Mouse (Mus musculus): ENCODE results near the gene Pnliprp2. TPM values are rescaled to one million over a fixed set of nuclear protein-coding genes. Genes with fewer than 3 reads are reported as not detected.

Gene Pnliprp2
- polyA plus RNA-seq, 1 experiment: 0.90 TPM

DNA sequence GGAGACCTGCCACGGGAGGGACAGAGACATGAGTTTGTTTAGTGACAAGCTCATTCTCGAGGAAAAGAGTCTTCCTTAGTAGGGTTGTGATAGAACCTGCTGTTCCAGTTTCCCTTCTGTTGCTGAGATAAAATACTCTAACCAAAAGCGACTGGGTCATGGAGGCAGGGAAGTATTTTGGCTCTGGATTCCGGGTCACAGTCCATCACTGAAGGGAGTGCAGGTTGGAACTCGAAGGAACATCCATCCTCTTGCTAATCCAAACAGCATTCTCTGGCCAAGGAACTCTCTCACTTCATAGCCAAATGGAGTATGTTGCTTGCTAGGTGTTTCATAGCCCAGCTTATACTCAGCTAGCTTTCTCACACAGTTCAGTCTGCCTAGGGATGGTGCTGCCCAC, 16.9 kb downstream of the Pnliprp2 start:
- H3K27me3 ChIP-seq (ENCODE audit: control insufficient read depth, insufficient read depth, low read length, poor library complexity, severe bottlenecking): no peaks in the 10 kb centered on the region
- no peaks in the 10 kb centered on the region for H3K36me3 ChIP-seq (ENCODE audit: control insufficient read depth, insufficient read depth, low read length, poor library complexity, severe bottlenecking)
- H3K9me3 ChIP-seq (replicated peaks; ENCODE audit: control insufficient read depth, insufficient read depth, low read length, poor library complexity, severe bottlenecking): no peaks in the 10 kb centered on the region
- TF ChIP-seq EP300 (IDR thresholded peaks at IDR 0.05; ENCODE audit: insufficient read depth, low read depth, low read length): no peak
- TF ChIP-seq POLR2A (IDR thresholded peaks at IDR 0.05; ENCODE audit: insufficient read depth, low read length): no peak
- TF ChIP-seq CTCF (IDR thresholded peaks at IDR 0.05; ENCODE audit: low read depth, low read length): no peak
- no peak overlapping the region for H3K4me3 ChIP-seq (ENCODE audit: low read depth, low read length)
- H3K9ac ChIP-seq (ENCODE audit: low read depth, poor library complexity, severe bottlenecking): no peak overlapping the region
- H3K27ac ChIP-seq (ENCODE audit: insufficient read depth, low read length): no peak overlapping the region
- H3K4me1 ChIP-seq (ENCODE audit: control insufficient read depth, insufficient read depth, low read length): no peaks in the 10 kb centered on the region

- Histone ChIP-seq H3K27ac (ENCODE audit: insufficient read depth, low read length) (no peak overlapping the region), H3K27me3 (ENCODE audit: control insufficient read depth, insufficient read depth, low read length, poor library complexity, severe bottlenecking) (no peaks in the 10 kb centered on the region), H3K36me3 (ENCODE audit: control insufficient read depth, insufficient read depth, low read length, poor library complexity, severe bottlenecking) (no peaks in the 10 kb centered on the region), H3K9ac (ENCODE audit: low read depth, poor library complexity, severe bottlenecking) (no peak overlapping the region), H3K4me3 (ENCODE audit: low read depth, low read length) (no peak overlapping the region), H3K9me3 (replicated peaks; ENCODE audit: control insufficient read depth, insufficient read depth, low read length, poor library complexity, severe bottlenecking) (no peaks in the 10 kb centered on the region), H3K4me1 (ENCODE audit: control insufficient read depth, insufficient read depth, low read length) (no peaks in the 10 kb centered on the region)
- TF ChIP-seq EP300 (IDR thresholded peaks at IDR 0.05; ENCODE audit: insufficient read depth, low read depth, low read length): no peak
- TF ChIP-seq POLR2A (IDR thresholded peaks at IDR 0.05; ENCODE audit: insufficient read depth, low read length): no peak
- TF ChIP-seq CTCF (IDR thresholded peaks at IDR 0.05; ENCODE audit: low read depth, low read length): no peak
Measured at GRCm38 (mm10) chr19:58781566-58781965, 22.0 kb downstream of the Pnliprp2 start.

- Histone ChIP-seq H3K4me3 (ENCODE audit: low read depth, low read length) (no peak overlapping the region), H3K9ac (ENCODE audit: low read depth, poor library complexity, severe bottlenecking) (no peak overlapping the region), H3K9me3 (replicated peaks; ENCODE audit: control insufficient read depth, insufficient read depth, low read length, poor library complexity, severe bottlenecking) (no peaks in the 10 kb centered on the region), H3K4me1 (ENCODE audit: control insufficient read depth, insufficient read depth, low read length) (no peaks in the 10 kb centered on the region), H3K36me3 (ENCODE audit: control insufficient read depth, insufficient read depth, low read length, poor library complexity, severe bottlenecking) (no peaks in the 10 kb centered on the region), H3K27ac (ENCODE audit: insufficient read depth, low read length) (no peak overlapping the region), H3K27me3 (ENCODE audit: control insufficient read depth, insufficient read depth, low read length, poor library complexity, severe bottlenecking) (no peaks in the 10 kb centered on the region)
- TF ChIP-seq POLR2A (IDR thresholded peaks at IDR 0.05; ENCODE audit: insufficient read depth, low read length) (no peak), EP300 (IDR thresholded peaks at IDR 0.05; ENCODE audit: insufficient read depth, low read depth, low read length) (no peak), CTCF (IDR thresholded peaks at IDR 0.05; ENCODE audit: low read depth, low read length) (no peak)
Measured at GRCm38 (mm10) chr19:58783938-58784337, 24.4 kb downstream of the Pnliprp2 start.

GRCm38 (mm10) chr19:58789194-58789593, 29.7 kb downstream of the Pnliprp2 start:
- Histone ChIP-seq H3K36me3 (ENCODE audit: control insufficient read depth, insufficient read depth, low read length, poor library complexity, severe bottlenecking) (no peaks in the 10 kb centered on the region), H3K27ac (ENCODE audit: insufficient read depth, low read length) (no peak overlapping the region), H3K4me3 (ENCODE audit: low read depth, low read length) (no peak overlapping the region), H3K27me3 (ENCODE audit: control insufficient read depth, insufficient read depth, low read length, poor library complexity, severe bottlenecking) (no peaks in the 10 kb centered on the region), H3K4me1 (ENCODE audit: control insufficient read depth, insufficient read depth, low read length) (no peaks in the 10 kb centered on the region), H3K9ac (ENCODE audit: low read depth, poor library complexity, severe bottlenecking) (no peak overlapping the region), H3K9me3 (replicated peaks; ENCODE audit: control insufficient read depth, insufficient read depth, low read length, poor library complexity, severe bottlenecking) (no peaks in the 10 kb centered on the region)
- no peak for TF ChIP-seq CTCF (IDR thresholded peaks at IDR 0.05; ENCODE audit: low read depth, low read length)
- TF ChIP-seq EP300 (IDR thresholded peaks at IDR 0.05; ENCODE audit: insufficient read depth, low read depth, low read length): no peak
- TF ChIP-seq POLR2A (IDR thresholded peaks at IDR 0.05; ENCODE audit: insufficient read depth, low read length): no peak

DNA sequence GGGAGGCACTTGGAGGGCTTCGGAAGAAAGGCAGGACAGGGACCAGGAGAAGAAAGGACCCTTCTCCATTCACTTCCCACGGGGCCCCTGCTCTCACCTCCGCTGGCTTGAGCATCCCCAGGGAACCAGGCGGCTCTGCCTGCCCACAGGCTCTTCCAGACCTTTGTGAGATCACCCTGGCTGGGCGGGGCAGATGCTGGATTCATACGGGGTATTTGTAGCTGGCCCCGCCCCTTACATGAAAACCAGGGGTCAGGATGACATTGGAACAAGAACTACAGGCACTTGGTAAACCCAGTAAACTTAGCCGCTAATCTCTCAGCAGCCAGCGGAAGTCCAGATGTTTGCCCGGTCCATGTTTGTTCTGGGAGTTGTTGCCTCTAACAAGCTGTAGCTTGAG, 34.8 kb downstream of the Pnliprp2 start, which contains the start of gene 1700019N19Rik:
Gene 1700019N19Rik (minus strand): TSS at position 178 of the 400 bp plus-strand sequence.
- H3K36me3 ChIP-seq (ENCODE audit: control insufficient read depth, insufficient read depth, low read length, poor library complexity, severe bottlenecking): no peaks in the 10 kb centered on the region
- no peaks in the 10 kb centered on the region for H3K27me3 ChIP-seq (ENCODE audit: control insufficient read depth, insufficient read depth, low read length, poor library complexity, severe bottlenecking)
- no peak within 1 kb of the TSS for H3K9ac ChIP-seq (ENCODE audit: low read depth, poor library complexity, severe bottlenecking)
- H3K9me3 ChIP-seq (replicated peaks; ENCODE audit: control insufficient read depth, insufficient read depth, low read length, poor library complexity, severe bottlenecking): no peaks in the 10 kb centered on the region
- H3K27ac ChIP-seq (ENCODE audit: insufficient read depth, low read length): no peak within 1 kb of the TSS
- TF ChIP-seq CTCF (IDR thresholded peaks at IDR 0.05; ENCODE audit: low read depth, low read length) (no peak), EP300 (IDR thresholded peaks at IDR 0.05; ENCODE audit: insufficient read depth, low read depth, low read length) (no peak), POLR2A (IDR thresholded peaks at IDR 0.05; ENCODE audit: insufficient read depth, low read length) (no peak)
- H3K4me3 ChIP-seq (ENCODE audit: low read depth, low read length): no peak within 1 kb of the TSS
- H3K4me1 ChIP-seq (ENCODE audit: control insufficient read depth, insufficient read depth, low read length): no peaks in the 10 kb centered on the region

DNA sequence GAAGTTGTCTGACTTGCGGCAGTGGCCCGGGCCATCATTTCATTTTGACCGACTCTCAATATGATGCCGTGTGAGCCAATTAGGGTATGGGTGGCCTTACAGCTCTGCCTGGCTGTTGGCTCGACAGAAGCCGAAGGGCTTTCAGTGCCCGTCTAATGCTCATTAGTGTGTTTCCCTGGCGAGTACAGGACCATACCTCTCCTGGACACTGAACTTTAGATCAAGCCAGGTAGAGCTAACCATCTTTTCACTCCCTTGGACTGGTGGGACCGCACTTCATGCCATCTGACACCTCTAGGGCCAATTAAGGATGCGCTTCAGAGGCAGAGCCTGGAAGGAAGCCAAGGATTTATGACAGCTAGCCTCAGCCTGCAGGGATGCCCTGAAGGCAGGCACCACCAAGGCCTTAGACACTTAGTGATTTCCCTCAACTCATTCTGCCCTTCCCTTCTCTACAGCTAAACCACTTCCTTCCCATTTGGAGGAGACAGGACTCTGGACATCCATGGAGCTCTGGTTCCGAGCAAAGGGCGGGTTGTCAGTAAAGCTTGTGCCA, 35.7 kb downstream of the Pnliprp2 start:
- no peaks in the 10 kb centered on the region for H3K9me3 ChIP-seq (replicated peaks; ENCODE audit: control insufficient read depth, insufficient read depth, low read length, poor library complexity, severe bottlenecking)
- no peaks in the 10 kb centered on the region for H3K27me3 ChIP-seq (ENCODE audit: control insufficient read depth, insufficient read depth, low read length, poor library complexity, severe bottlenecking)
- TF ChIP-seq CTCF (IDR thresholded peaks at IDR 0.05; ENCODE audit: low read depth, low read length) (no peak), EP300 (IDR thresholded peaks at IDR 0.05; ENCODE audit: insufficient read depth, low read depth, low read length) (no peak), POLR2A (IDR thresholded peaks at IDR 0.05; ENCODE audit: insufficient read depth, low read length) (no peak)
- H3K27ac ChIP-seq (ENCODE audit: insufficient read depth, low read length): no peak overlapping the region
- no peak overlapping the region for H3K9ac ChIP-seq (ENCODE audit: low read depth, poor library complexity, severe bottlenecking)
- no peaks in the 10 kb centered on the region for H3K36me3 ChIP-seq (ENCODE audit: control insufficient read depth, insufficient read depth, low read length, poor library complexity, severe bottlenecking)
- H3K4me3 ChIP-seq (ENCODE audit: low read depth, low read length): no peak overlapping the region
- H3K4me1 ChIP-seq (ENCODE audit: control insufficient read depth, insufficient read depth, low read length): no peaks in the 10 kb centered on the region
